Mouse (Mus musculus): ENCODE results near the gene Ldah. TPM values are rescaled to one million over a fixed set of nuclear protein-coding genes. Genes with fewer than 3 reads are reported as not detected.
"Not testable (repeated sequence)": the region's sequence is repeated elsewhere in the genome, so short reads cannot be mapped to it uniquely, and the experiment has no call there.

Gene Ldah
- 10 to 100 TPM; 37.6 to 43.4 TPM for total RNA-seq (2021)

GRCm38 (mm10) chr12:8207978-8208403 is at the start of gene Ldah:
TSS of gene Ldah (plus strand) at chr12:8208107.
- intact Hi-C loops (cut with DNase I), result no loop called here

GRCm38 (mm10) chr12:8167743-8168142 is 40.2 kb upstream of the Ldah start:
- intact Hi-C loops (cut with DNase I), result no loop called here

More at GRCm38 (mm10) chr12:8207978-8208403, at the start of gene Ldah:
- DNase-seq (ENCODE audit: low spot score in 2 of 2), result peak; percentile 89 to 94

GRCm38 (mm10) chr12:8180921-8181320 is 27.0 kb upstream of the Ldah start:
- no peak for DNase-seq (ENCODE audit: low spot score in 2 of 2)
- intact Hi-C loops (cut with DNase I), result no loop called here

More at GRCm38 (mm10) chr12:8167743-8168142, 40.2 kb upstream of the Ldah start:
- no peak for DNase-seq (ENCODE audit: low spot score in 2 of 2)

GRCm38 (mm10) chr12:8181744-8182143 is 26.2 kb upstream of the Ldah start:
- intact Hi-C loops (cut with DNase I), result no loop called here
- no peak for DNase-seq (ENCODE audit: low spot score in 2 of 2)

GRCm38 (mm10) chr12:8184518-8184917 is 23.4 kb upstream of the Ldah start:
- intact Hi-C loops (cut with DNase I), result no loop called here
- no peak for DNase-seq (ENCODE audit: low spot score in 2 of 2)

- intact Hi-C loops (cut with DNase I), result no loop called here
Observed at GRCm38 (mm10) chr12:8188161-8188560, 19.7 kb upstream of the Ldah start.

GRCm38 (mm10) chr12:8188796-8189535 is 18.9 kb upstream of the Ldah start:
- DNase-seq (ENCODE audit: low spot score in 2 of 2); intact Hi-C loops (cut with DNase I): not testable (repeated sequence)

More at GRCm38 (mm10) chr12:8188161-8188560, 19.7 kb upstream of the Ldah start:
- DNase-seq (ENCODE audit: low spot score in 2 of 2), result no peak

- no peak for DNase-seq (ENCODE audit: low spot score in 2 of 2)
- intact Hi-C loops (cut with DNase I), result no loop called here
Observed at GRCm38 (mm10) chr12:8189722-8190121, 18.2 kb upstream of the Ldah start.

- intact Hi-C loops (cut with DNase I), result no loop called here
Observed at GRCm38 (mm10) chr12:8205721-8206120, 2.2 kb upstream of the Ldah start.

GRCm38 (mm10) chr12:8207578-8207977 is 329 bp upstream of the Ldah start:
- intact Hi-C loops (cut with DNase I), result no loop called here
- no peak for DNase-seq (ENCODE audit: low spot score in 2 of 2)

More at GRCm38 (mm10) chr12:8205721-8206120, 2.2 kb upstream of the Ldah start:
- no peak for DNase-seq (ENCODE audit: low spot score in 2 of 2)

- intact Hi-C loops (cut with DNase I), result no loop called here
- peak in 1 of 2 experiments; percentile 15 for DNase-seq (ENCODE audit: low spot score in 2 of 2)
Observed at GRCm38 (mm10) chr12:8216392-8217280, 8.7 kb downstream of the Ldah start.

GRCm38 (mm10) chr12:8223036-8223435 is 15.1 kb downstream of the Ldah start:
- DNase-seq (ENCODE audit: low spot score in 2 of 2), result no peak
- intact Hi-C loops (cut with DNase I), result no loop called here

GRCm38 (mm10) chr12:8231101-8231500 is 23.2 kb downstream of the Ldah start:
- DNase-seq (ENCODE audit: low spot score in 2 of 2), result no peak
- intact Hi-C loops (cut with DNase I), result no loop called here

- DNase-seq (ENCODE audit: low spot score in 2 of 2), result peak in 1 of 2 experiments; percentile 12
- intact Hi-C loops (cut with DNase I), result loop anchor here (2.0 kb wide), 1 partner anchor 172 kb away; no protein-coding TSS in a partner anchor
Observed at GRCm38 (mm10) chr12:8232679-8233078, 24.8 kb downstream of the Ldah start.

GRCm38 (mm10) chr12:8242181-8242580 is 34.3 kb downstream of the Ldah start:
- intact Hi-C loops (cut with DNase I), result no loop called here
- DNase-seq (ENCODE audit: low spot score in 2 of 2), result no peak

- no peak for DNase-seq (ENCODE audit: low spot score in 2 of 2)
- intact Hi-C loops (cut with DNase I), result no loop called here
Observed at GRCm38 (mm10) chr12:8244746-8245145, 36.8 kb downstream of the Ldah start.

- no peak for DNase-seq (ENCODE audit: low spot score in 2 of 2)
- intact Hi-C loops (cut with DNase I), result no loop called here
Observed at GRCm38 (mm10) chr12:8260297-8260696, 52.4 kb downstream of the Ldah start.

- intact Hi-C loops (cut with DNase I), result no loop called here
- DNase-seq (ENCODE audit: low spot score in 2 of 2), result no peak
Observed at GRCm38 (mm10) chr12:8266311-8266710, 58.4 kb downstream of the Ldah start.

GRCm38 (mm10) chr12:8269627-8270026 is 61.7 kb downstream of the Ldah start:
- DNase-seq (ENCODE audit: low spot score in 2 of 2), result no peak
- intact Hi-C loops (cut with DNase I), result no loop called here

GRCm38 (mm10) chr12:8271405-8271804 is 63.5 kb downstream of the Ldah start:
- intact Hi-C loops (cut with DNase I), result no loop called here
- DNase-seq (ENCODE audit: low spot score in 2 of 2), result no peak

All from left cerebral cortex, postnatal 25 days (tissue).